Mouse (Mus musculus) limb, embryonic 12.5 days (tissue): ENCODE data around the gene Kdsr. TPM values are rescaled to one million over a fixed set of nuclear protein-coding genes. Genes with fewer than 3 reads are reported as not detected.
A peak's percentile ranks its signal among the peaks of the same experiment; 100 is the strongest.

Source experiments
- ATAC-seq: fragments of 200-750 bp; cut with Nextera tagmentation; 2 replicates; pipeline ENCODE4 v1.8.0; 2017; ENCODE audit warnings: low read depth, moderate TSS enrichment; ENCODE audit not compliant: insufficient number of reproducible peaks, insufficient read depth, low FRiP score, low TSS enrichment
- H3K27ac ChIP-seq: fragments of 300-500 bp; sonication (generic); 2 replicates; pipeline ENCODE4 v1.5.1; 2016; ENCODE audit warnings: mild to moderate bottlenecking, moderate library complexity
- H3K27me3 ChIP-seq: fragments of 300-500 bp; sonication (generic); 2 replicates; pipeline ENCODE4 v1.6.1; 2016; ENCODE audit warnings: mild to moderate bottlenecking, moderate library complexity
- H3K36me3 ChIP-seq: fragments of 300-500 bp; sonication (generic); 2 replicates; pipeline ENCODE4 v1.6.1; 2016; ENCODE audit warnings: mild to moderate bottlenecking, moderate library complexity
- H3K4me1 ChIP-seq: fragments of 300-500 bp; sonication (generic); replicated peaks from 2 replicates; pipeline ENCODE4 v1.6.1; 2016
- H3K4me2 ChIP-seq: fragments of 300-500 bp; sonication (generic); 2 replicates; pipeline ENCODE4 v1.6.1; 2016; ENCODE audit warnings: mild to moderate bottlenecking, moderate library complexity
- H3K4me3 ChIP-seq: fragments of 300-500 bp; sonication (generic); replicated peaks from 2 replicates; pipeline ENCODE4 v1.5.1; 2016; ENCODE audit warnings: mild to moderate bottlenecking
- H3K9ac ChIP-seq: fragments of 300-500 bp; sonication (generic); replicated peaks from 2 replicates; pipeline ENCODE4 v1.6.1; 2016; ENCODE audit warnings: mild to moderate bottlenecking, moderate library complexity
- H3K9me3 ChIP-seq: fragments of 300-500 bp; sonication (generic); 2 replicates; pipeline ENCODE4 v1.6.1; 2016; ENCODE audit warnings: mild to moderate bottlenecking, moderate library complexity
- WGBS: fragments of 180-500 bp; shearing (Covaris S2); methylation state at CpG from one replicate; pipeline ENCODE4 v1.1.7; 2016; 5-methylcytosine and 5-hydroxymethylcytosine counted together
- polyA plus RNA-seq: library from polyadenylated mRNA; unstranded; fragments of >200 nt; fragmentation: Nextera tagmentation; extraction: Ambion mirVana; gene quantifications from 2 replicates; pipeline ENCODE4 v1.2.1, GENCODE M21; 2016

Gene Kdsr
- polyA plus RNA-seq, result 12.9 and 13.0 TPM in 2 replicates

DNA sequence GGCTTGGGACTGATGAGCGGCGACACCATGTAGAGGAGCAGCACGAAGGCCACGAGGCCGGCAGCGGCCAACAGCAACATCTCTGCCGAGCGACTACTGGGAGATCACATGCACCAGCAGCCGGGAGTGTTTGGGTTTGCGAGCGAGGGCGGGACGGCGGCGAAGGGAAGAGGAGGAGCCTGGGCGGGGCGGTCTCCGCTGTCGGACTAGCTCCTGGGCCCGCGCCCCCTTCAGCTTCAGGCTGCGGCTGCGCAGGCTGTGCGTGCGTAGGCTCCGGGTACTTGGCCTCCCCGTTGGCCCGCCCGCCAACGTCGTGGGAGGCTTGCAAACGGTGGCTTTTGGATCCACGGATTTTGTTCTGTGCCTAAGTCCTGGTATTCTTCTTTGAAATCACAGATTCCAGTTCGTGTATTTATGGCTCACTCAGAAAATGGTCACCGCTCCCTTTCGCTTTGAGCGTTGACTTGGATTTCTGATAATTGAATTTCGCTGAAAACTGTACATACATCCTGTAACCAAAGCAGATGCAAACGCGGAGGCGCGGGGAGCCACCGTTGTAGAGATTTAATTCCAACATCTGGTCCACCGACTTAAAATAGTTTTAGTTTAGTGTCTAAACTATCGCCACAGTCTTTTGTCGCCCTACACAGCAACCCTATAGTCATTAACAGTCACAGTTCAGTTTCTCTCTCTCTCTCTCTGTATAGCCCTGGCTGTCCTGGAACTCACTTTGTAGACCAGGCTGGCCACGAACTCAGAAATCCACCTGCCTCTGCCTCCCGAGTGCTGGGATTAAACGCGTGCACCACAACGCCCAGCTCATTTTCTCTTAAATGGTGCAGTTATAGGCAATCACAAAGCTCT lies at the start of gene Kdsr:
TSS of gene Kdsr (minus strand) at position 156 of the 864 bp plus-strand sequence.
- Histone ChIP-seq H3K27ac (peak within 1 kb of the TSS; percentile 91), H3K36me3 (peaks cover 10% of the 10 kb centered on the region), H3K9me3 (no peaks in the 10 kb centered on the region), H3K9ac (peak within 1 kb of the TSS; percentile 67), H3K27me3 (no peaks in the 10 kb centered on the region), H3K4me2 (peak within 1 kb of the TSS; percentile 96), H3K4me3 (peak within 1 kb of the TSS; percentile 76), H3K4me1 (peaks cover 13% of the 10 kb centered on the region)
- 4% methylated on average over 51 of the region's 51 CpGs for WGBS
- peak; percentile 99 for ATAC-seq

- Histone ChIP-seq H3K27ac (no peak overlapping the region), H3K4me3 (no peak overlapping the region), H3K4me1 (peaks cover 4% of the 10 kb centered on the region; the same call in 1 of the 2 replicates), H3K9me3 (no peaks in the 10 kb centered on the region), H3K4me2 (no peak overlapping the region), H3K9ac (no peak overlapping the region), H3K27me3 (no peaks in the 10 kb centered on the region), H3K36me3 (no peaks in the 10 kb centered on the region)
- no peak for ATAC-seq
- WGBS, result 82% methylated on average over 3 of the region's 3 CpGs
Measured at GRCm38 (mm10) chr1:106799931-106800330, 40.4 kb upstream of the Kdsr start.

- no peak overlapping the region for H3K4me3 ChIP-seq
- no peak for ATAC-seq
- no peak overlapping the region for H3K27ac ChIP-seq
- H3K4me1 ChIP-seq, result peaks cover 6% of the 10 kb centered on the region; the same call in 1 of the 2 replicates
- WGBS, result 60% methylated on average over 1 of the region's 1 CpGs
- H3K36me3 ChIP-seq, result no peaks in the 10 kb centered on the region
- H3K9me3 ChIP-seq, result no peaks in the 10 kb centered on the region
- no peak overlapping the region for H3K4me2 ChIP-seq
- H3K9ac ChIP-seq, result no peak overlapping the region
- H3K27me3 ChIP-seq, result no peaks in the 10 kb centered on the region
Measured at GRCm38 (mm10) chr1:106799406-106799805, 39.9 kb upstream of the Kdsr start.

DNA sequence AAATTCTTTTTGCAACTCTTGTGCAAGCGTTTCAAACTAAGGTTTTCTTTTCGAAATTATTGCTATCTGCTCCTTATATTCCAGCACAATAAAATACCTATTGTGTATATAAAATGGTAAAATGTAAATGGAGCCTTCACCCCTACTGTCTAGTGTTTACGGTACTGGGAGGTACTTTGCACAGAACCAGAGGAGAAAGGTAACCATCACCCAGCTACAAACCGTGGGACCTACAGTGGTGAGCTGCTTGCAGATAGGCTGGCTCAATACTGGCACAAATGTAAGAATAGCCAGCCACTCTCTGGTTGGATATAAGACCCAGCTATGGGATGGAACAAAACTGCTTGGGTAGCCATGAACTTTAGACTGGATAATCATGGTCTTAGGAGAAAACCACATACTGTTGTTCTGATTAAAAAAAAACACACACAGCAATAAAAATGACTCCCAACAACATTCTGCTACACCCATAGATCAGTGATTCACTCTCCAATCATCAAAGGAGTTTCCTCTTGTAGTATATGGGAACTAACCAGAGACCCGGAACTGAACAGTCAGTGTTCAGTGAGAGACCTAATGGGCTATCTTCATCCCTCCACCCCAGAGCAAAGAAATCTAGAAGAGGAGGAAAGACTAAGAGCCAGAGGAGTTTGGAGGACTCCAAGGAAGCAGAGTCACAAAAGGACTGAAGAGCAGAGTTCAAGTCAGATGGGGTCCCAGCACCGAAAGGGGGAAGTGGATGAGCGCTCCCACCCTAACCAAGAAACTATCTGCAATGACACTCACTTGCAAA lies 37.7 kb upstream of the Kdsr start:
- peak overlapping the region; percentile 96 for H3K4me3 ChIP-seq
- peak overlapping the region; percentile 60 for H3K4me2 ChIP-seq
- H3K27me3 ChIP-seq, result no peaks in the 10 kb centered on the region
- H3K4me1 ChIP-seq, result peaks cover 12% of the 10 kb centered on the region; the same call in 1 of the 2 replicates
- no peak for ATAC-seq
- no peak overlapping the region for H3K9ac ChIP-seq
- 64% methylated on average over 7 of the region's 7 CpGs for WGBS
- H3K9me3 ChIP-seq, result no peaks in the 10 kb centered on the region
- peaks cover 9% of the 10 kb centered on the region; the same call in 1 of the 2 replicates for H3K36me3 ChIP-seq
- no peak overlapping the region for H3K27ac ChIP-seq

DNA sequence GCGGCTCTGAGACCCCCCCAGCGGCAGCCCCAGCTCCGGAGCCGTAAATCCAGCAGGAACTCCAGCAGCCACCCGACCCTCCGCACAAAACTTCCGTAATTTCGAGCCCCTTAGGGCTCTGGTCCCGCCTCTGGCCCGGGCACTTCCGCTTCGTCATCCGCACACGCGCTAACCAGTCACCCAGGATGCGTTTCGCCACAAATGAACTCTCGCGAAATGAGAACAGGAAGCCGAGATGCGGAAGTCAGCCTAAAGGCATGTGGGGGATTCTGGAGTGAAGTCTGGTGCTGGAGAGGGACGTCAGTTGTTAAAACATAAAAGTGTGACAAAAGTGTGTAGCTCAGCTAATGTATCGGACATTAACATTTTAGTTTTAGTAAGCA lies 37.0 kb upstream of the Kdsr start, which contains the start of gene Vps4b:
TSS of gene Vps4b (minus strand) at position 187 of the 383 bp plus-strand sequence.
- H3K4me2 ChIP-seq, result peak within 1 kb of the TSS; percentile 60
- WGBS, result under 1% methylated on average over 23 of the region's 23 CpGs
- H3K9me3 ChIP-seq, result no peaks in the 10 kb centered on the region
- peaks cover 12% of the 10 kb centered on the region; the same call in 1 of the 2 replicates for H3K4me1 ChIP-seq
- H3K9ac ChIP-seq, result peak within 1 kb of the TSS; percentile 96
- peak within 1 kb of the TSS; percentile 93 for H3K27ac ChIP-seq
- H3K4me3 ChIP-seq, result peak within 1 kb of the TSS; percentile 96
- peak; percentile 99 for ATAC-seq
- peaks cover 9% of the 10 kb centered on the region; the same call in 1 of the 2 replicates for H3K36me3 ChIP-seq
- H3K27me3 ChIP-seq, result no peaks in the 10 kb centered on the region

DNA sequence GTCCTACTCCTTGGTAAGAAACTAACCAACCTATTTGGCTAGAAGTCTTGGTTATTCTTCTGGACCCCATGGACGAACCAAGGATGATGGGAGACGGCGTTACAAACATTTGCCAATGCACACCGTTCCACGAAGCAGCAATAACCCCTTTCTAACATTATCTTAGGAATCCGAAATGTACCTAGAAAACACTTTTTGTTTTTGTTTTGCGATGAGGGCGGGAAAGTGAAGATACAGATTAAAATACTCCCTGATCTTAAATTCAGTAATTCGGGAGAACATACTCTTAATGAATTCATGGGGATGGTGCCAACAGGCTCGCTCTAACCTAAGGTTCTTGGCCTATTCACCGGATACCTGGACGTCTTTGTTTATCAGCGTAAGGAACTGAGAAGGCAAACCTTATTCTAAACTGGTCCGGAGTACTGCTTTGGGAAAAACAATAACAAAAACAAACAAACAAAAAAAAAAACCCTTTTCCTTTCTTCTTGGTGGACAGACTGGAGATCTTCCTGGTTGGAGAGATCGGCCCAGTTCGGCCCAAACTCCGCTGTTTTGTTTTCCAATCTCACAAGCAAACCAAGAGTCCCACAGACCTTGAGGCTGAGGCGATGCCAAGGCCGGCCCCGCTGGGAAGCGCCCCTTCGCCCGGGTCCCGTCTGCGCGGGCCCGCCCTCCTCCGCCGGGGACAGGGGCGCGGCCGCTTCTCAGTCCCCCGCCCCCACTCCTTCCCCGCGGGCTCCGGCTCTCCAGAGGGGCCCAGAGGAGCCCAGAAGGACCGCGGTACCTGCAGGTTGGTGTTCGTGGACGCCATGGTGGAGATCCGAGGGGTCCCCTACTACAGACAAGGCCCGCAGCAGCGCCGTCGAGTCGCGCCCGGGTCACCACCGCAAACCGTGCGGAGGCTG lies 36.4 kb upstream of the Kdsr start:
- Histone ChIP-seq H3K36me3 (peaks cover 9% of the 10 kb centered on the region; the same call in 1 of the 2 replicates), H3K4me3 (peak overlapping the region; percentile 96), H3K27me3 (no peaks in the 10 kb centered on the region), H3K27ac (peak overlapping the region; percentile 93), H3K9me3 (no peaks in the 10 kb centered on the region), H3K4me2 (peak overlapping the region; percentile 60), H3K4me1 (peaks cover 12% of the 10 kb centered on the region; the same call in 1 of the 2 replicates), H3K9ac (peak overlapping the region; percentile 96)
- WGBS, result 3% methylated on average over 51 of the region's 51 CpGs
- peak; percentile 92 for ATAC-seq

GRCm38 (mm10) chr1:106774896-106775295 lies 15.4 kb upstream of the Kdsr start:
- Histone ChIP-seq H3K9me3 (no peaks in the 10 kb centered on the region), H3K27ac (no peak overlapping the region), H3K4me3 (no peak overlapping the region), H3K27me3 (no peaks in the 10 kb centered on the region), H3K4me1 (no peaks in the 10 kb centered on the region), H3K36me3 (peaks cover 79% of the 10 kb centered on the region), H3K9ac (no peak overlapping the region), H3K4me2 (no peak overlapping the region)
- WGBS, result 84% methylated on average over 4 of the region's 4 CpGs
- ATAC-seq, result no peak

GRCm38 (mm10) chr1:106774092-106774491 lies 14.6 kb upstream of the Kdsr start:
- ATAC-seq, result no peak
- WGBS, result 93% methylated on average over 9 of the region's 9 CpGs
- Histone ChIP-seq H3K9ac (no peak overlapping the region), H3K27me3 (no peaks in the 10 kb centered on the region), H3K4me3 (no peak overlapping the region), H3K4me1 (no peaks in the 10 kb centered on the region), H3K4me2 (no peak overlapping the region), H3K9me3 (no peaks in the 10 kb centered on the region), H3K27ac (no peak overlapping the region), H3K36me3 (peaks cover 76% of the 10 kb centered on the region)

DNA sequence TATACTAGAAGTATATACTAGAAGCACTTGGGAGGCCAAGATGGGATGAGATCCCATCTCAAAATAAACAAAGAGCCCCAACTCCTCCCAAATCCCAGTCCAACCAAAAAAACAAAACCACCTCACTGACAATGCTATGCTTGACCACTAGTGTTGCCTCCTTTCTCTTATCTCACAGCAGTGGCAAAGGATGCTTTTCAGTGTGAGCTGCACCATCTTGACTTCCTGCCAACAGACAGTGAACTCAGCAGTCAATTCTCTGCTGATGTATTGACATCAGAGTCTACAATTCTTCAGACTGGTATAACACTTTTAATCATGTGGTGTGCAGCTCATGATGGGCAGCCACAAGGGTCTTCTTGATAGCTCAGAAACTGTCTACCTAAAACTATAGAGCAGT lies 9.2 kb upstream of the Kdsr start:
- peaks cover 73% of the 10 kb centered on the region for H3K36me3 ChIP-seq
- no peak overlapping the region for H3K4me3 ChIP-seq
- H3K27ac ChIP-seq, result no peak overlapping the region
- no peaks in the 10 kb centered on the region for H3K4me1 ChIP-seq
- no peak for ATAC-seq
- H3K27me3 ChIP-seq, result no peaks in the 10 kb centered on the region
- no peak overlapping the region for H3K4me2 ChIP-seq
- H3K9me3 ChIP-seq, result no peaks in the 10 kb centered on the region
- H3K9ac ChIP-seq, result no peak overlapping the region

DNA sequence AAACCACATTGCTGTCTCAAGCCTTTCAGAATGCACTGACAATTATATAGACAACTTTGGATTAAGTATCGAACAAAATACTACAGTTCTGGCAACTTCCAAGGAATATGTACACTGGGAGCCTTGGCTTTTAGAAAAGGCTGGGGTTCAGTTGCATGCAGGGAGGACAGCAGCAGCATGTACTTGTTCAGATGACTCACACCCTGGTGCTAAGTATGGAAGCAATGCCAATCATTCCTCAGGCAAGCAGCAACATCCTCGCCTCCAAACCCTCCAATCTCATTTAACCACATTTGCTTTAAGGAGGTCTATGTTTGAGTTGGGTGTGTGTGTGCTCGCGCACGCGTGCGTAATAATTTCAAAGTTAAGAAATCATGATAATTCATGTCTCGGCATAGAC lies 6.2 kb upstream of the Kdsr start:
- peaks cover 60% of the 10 kb centered on the region for H3K36me3 ChIP-seq
- no peak overlapping the region for H3K27ac ChIP-seq
- H3K4me3 ChIP-seq, result no peak overlapping the region
- no peak overlapping the region for H3K4me2 ChIP-seq
- no peaks in the 10 kb centered on the region for H3K4me1 ChIP-seq
- no peaks in the 10 kb centered on the region for H3K9me3 ChIP-seq
- H3K27me3 ChIP-seq, result no peaks in the 10 kb centered on the region
- WGBS, result 93% methylated on average over 8 of the region's 8 CpGs
- H3K9ac ChIP-seq, result no peak overlapping the region
- no peak for ATAC-seq
